Mouse (Mus musculus): ENCODE results near the gene Acot12.

Gene Acot12

GRCm38 (mm10) chr13:91741280-91742047, at the start of gene Acot12:
Acot12 (plus strand) TSS chr13:91741512.
- DNase-seq (ENCODE audit: low spot score): no peak

- no peak for DNase-seq (ENCODE audit: low spot score)
These were observed 47.7 kb upstream of the Acot12 start for GRCm38 (mm10) chr13:91693615-91694014.

GRCm38 (mm10) chr13:91695406-91695805, 45.9 kb upstream of the Acot12 start:
- peak; percentile 6 for DNase-seq (ENCODE audit: low spot score)

- peak; percentile 78 for DNase-seq (ENCODE audit: low spot score)
These were observed 45.1 kb upstream of the Acot12 start for GRCm38 (mm10) chr13:91696109-91696645.

GRCm38 (mm10) chr13:91697011-91697410, 44.3 kb upstream of the Acot12 start:
- peak; percentile 48 for DNase-seq (ENCODE audit: low spot score)

GRCm38 (mm10) chr13:91702337-91702736, 39.0 kb upstream of the Acot12 start:
- no peak for DNase-seq (ENCODE audit: low spot score)

GRCm38 (mm10) chr13:91719487-91719886, 21.8 kb upstream of the Acot12 start:
- no peak for DNase-seq (ENCODE audit: low spot score)

GRCm38 (mm10) chr13:91723108-91723735, 18.1 kb upstream of the Acot12 start:
- no peak for DNase-seq (ENCODE audit: low spot score)

GRCm38 (mm10) chr13:91723736-91724119, 17.6 kb upstream of the Acot12 start:
- DNase-seq (ENCODE audit: low spot score): no peak

GRCm38 (mm10) chr13:91724211-91724610, 17.1 kb upstream of the Acot12 start:
- DNase-seq (ENCODE audit: low spot score): peak; percentile 51

- no peak for DNase-seq (ENCODE audit: low spot score)
These were observed 16.2 kb upstream of the Acot12 start for GRCm38 (mm10) chr13:91725130-91725529.

- DNase-seq (ENCODE audit: low spot score): no peak
These were observed 13.4 kb upstream of the Acot12 start for GRCm38 (mm10) chr13:91727899-91728298.

GRCm38 (mm10) chr13:91737191-91737590, 4.1 kb upstream of the Acot12 start:
- no peak for DNase-seq (ENCODE audit: low spot score)

- no peak for DNase-seq (ENCODE audit: low spot score)
These were observed 461 bp upstream of the Acot12 start for GRCm38 (mm10) chr13:91740851-91741250.

- DNase-seq (ENCODE audit: low spot score): no peak
These were observed 1.9 kb downstream of the Acot12 start for GRCm38 (mm10) chr13:91743180-91743579.

- DNase-seq (ENCODE audit: low spot score): no peak
These were observed 5.2 kb downstream of the Acot12 start for GRCm38 (mm10) chr13:91746470-91746869.

- DNase-seq (ENCODE audit: low spot score): no peak
These were observed 7.1 kb downstream of the Acot12 start for GRCm38 (mm10) chr13:91748401-91748800.

GRCm38 (mm10) chr13:91749981-91750380, 8.7 kb downstream of the Acot12 start:
- DNase-seq (ENCODE audit: low spot score): no peak

GRCm38 (mm10) chr13:91753724-91754123, 12.4 kb downstream of the Acot12 start:
- DNase-seq (ENCODE audit: low spot score): no peak

- DNase-seq (ENCODE audit: low spot score): no peak
These were observed 13.4 kb downstream of the Acot12 start for GRCm38 (mm10) chr13:91754762-91755161.

- no peak for DNase-seq (ENCODE audit: low spot score)
These were observed 14.9 kb downstream of the Acot12 start for GRCm38 (mm10) chr13:91756230-91756629.

GRCm38 (mm10) chr13:91758316-91759048, 17.2 kb downstream of the Acot12 start:
- no peak for DNase-seq (ENCODE audit: low spot score)

- DNase-seq (ENCODE audit: low spot score): no peak
These were observed 18.5 kb downstream of the Acot12 start for GRCm38 (mm10) chr13:91759791-91760190.
